Mouse (Mus musculus) ovary, adult 18-20 months (tissue): ENCODE results near the gene Pinlyp.
A peak's percentile ranks its signal among the peaks of the same experiment; 100 is the strongest.

Experiments used
- DNase-seq: peaks from one replicate; pipeline ENCODE4 v3.0.0; 2022; ENCODE audit warnings: low spot score, mixed read lengths

Pinlyp gene

DNA sequence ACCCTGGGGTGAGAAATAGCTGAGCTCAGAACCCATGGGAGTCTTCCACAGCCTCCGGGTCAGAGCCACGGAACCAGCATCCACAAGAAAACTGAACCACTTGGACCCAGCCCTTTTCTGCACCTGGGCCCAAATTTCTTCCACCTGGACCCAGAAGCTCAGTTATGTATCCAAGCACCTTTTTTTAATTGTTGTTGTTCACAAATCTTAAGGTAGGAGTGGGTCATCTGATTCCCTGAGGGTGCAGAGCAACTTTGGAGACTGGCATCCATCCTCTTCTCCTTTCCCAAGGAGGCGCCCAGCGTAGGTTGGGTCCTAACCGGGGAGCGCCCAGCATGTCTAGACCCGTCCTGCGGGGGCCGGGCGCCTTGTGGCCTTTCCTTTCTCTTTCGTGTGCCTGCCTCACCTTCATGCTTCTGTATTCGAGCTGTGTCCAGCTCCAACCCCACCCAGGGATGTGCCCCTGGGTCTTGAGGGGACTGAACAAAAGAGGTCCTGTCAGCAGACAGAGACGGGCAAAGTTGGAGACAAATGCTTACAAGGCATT, at the start of gene Pinlyp, which contains the start of gene Xrcc1:
TSS of gene Pinlyp (minus strand) at position 51 of the 547 bp plus-strand sequence.
TSS of gene Xrcc1 (plus strand) at position 222 of the 547 bp plus-strand sequence.
- no peak for DNase-seq

DNA sequence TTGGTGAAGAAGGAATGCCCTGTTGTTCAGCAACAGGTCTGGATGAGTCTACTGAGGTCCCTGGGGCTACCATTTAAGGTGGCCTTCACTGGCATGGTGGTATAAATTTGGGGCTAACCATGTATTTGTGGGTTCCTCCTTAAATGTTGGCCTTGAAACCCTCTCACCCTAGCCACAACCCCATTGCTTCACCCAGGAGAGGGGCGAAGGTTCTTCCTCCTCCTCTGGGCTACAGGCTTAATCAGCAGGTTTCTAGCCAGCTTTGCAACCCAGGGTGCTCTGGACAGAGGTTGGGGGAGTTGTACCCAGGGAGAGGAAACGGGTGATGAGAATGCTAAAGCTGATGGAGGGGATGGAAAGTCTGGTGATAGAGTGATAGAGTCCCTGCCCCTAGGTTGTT, 49.5 kb upstream of the Pinlyp start:
- no peak for DNase-seq

DNA sequence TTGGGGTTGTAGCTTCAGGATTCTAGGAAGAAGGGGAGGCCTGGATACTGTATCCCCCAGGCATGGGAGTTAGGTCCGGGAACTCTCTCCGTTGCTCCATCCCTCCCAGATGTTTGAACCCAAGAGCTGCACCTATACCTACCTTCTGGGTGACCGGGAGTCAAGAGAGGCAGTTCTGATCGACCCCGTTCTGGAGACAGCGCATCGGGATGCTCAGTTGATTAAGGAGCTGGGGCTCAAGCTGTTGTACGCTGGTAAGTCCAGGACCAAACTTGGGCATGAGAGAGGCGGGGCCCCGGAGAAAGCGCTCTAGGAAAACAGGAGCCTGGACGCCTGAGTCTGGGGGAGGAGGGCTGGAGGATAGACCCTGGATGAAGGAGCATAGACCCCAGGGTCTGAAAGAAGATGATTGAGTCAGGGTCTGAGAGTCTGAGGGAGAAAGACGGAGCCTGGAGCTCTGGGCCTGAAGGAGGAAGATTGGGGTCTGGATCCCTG, 48.4 kb upstream of the Pinlyp start:
- DNase-seq: no peak

DNA sequence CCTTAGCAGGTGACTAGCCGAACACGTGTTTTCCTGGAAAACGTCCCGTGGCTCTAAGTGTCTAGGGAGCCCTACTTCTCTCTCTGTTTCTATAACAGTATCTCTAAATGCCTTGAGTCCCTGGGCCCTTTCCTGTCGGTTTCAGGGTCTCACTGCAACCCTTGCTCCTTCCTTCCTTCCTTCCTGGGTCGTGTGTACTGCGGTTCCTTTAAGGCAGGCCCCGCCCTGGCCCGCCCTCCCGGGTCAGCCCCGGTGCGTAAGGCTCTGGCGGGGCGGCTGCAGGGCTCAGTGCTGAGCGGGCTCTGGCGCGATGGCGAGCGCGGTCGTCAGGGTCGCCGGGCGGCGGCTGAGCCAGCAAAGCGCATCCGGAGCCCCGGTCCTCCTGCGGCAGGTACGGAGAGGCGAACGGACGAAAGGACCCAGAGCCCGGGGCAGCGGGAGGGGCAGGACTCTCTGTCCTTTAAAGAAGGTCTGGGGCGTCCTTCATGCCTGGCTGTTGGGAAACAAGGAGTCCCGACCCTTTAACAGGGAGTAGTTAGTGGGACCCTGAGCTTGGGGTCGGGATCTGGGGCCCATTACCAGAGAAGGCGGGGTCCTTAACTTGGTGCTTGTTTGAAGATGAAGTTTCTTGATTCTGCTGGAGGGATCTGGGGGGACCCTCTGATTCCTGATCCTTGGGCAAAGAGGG, 47.8 kb upstream of the Pinlyp start:
- peak; percentile 71 for DNase-seq

DNA sequence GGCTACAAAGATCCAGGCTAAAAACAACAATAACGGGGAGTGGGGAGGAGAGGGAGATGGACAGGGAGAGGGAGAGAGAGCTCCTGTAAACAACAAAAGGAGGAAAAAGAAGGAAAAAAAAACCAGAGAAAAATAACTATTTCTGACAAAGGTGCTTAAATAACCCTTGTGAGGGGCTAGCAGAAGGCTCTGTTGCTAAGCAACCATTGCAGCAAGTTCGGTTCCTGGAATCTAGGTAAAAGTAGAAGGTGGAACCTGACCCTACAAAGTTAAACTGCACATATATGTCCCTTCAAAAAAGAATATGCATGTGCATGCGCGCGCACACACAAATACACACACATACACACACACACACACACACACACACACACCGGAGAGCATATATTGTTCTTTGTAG, 46.9 kb upstream of the Pinlyp start:
- DNase-seq: no peak

DNA sequence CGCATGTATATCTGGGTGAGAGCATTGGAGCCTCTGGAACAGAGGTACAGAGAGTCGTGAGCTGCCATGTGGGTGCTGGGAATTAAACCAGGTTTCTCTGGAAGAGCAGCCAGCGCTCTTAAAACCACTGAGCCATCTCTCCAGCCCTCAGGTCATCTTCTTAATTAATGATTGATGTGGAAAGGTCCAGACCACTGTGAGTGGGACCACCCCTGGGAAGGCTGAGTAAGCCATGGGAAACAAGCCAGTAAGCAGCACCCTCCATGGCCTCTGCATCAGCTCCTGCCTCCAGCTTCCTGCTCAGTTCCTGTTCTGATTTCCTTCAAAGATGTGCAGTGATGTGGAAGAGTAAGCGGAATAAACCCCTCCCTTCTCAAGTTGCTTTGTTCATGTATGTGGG, 46.2 kb upstream of the Pinlyp start:
- no peak for DNase-seq

GRCm38 (mm10) chr7:24591735-24592134, 45.8 kb upstream of the Pinlyp start:
- DNase-seq: no peak

DNA sequence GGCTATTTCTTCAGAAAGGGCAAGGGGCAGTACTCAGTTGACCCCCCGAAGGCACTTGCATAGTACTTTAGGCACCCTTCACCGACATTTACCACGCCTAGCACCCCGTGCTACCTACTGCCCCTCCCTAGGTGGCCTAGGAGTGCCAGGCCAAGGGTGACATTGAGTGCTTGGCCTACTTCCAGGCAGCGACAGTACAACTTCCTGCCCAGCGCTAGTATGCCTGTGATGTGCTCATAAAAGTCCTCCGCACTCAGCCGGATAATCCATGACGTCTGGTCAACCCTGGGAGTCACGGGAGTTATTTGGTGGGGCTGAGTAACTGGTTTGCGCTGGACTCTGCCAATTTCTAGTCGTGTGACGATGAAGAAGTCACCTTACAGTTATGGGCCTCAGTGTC, 42.4 kb upstream of the Pinlyp start:
- no peak for DNase-seq

- no peak for DNase-seq
Observed at GRCm38 (mm10) chr7:24587330-24588105, 41.6 kb upstream of the Pinlyp start, which contains the start of the genes Ethe1 and Zfp575. Ethe1 (plus strand) TSS chr7:24587543. Zfp575 (minus strand) TSS chr7:24587641.

- no peak for DNase-seq
Observed at GRCm38 (mm10) chr7:24586828-24587227, 40.9 kb upstream of the Pinlyp start.

- no peak for DNase-seq
Observed at GRCm38 (mm10) chr7:24585995-24586394, 40.1 kb upstream of the Pinlyp start.

DNA sequence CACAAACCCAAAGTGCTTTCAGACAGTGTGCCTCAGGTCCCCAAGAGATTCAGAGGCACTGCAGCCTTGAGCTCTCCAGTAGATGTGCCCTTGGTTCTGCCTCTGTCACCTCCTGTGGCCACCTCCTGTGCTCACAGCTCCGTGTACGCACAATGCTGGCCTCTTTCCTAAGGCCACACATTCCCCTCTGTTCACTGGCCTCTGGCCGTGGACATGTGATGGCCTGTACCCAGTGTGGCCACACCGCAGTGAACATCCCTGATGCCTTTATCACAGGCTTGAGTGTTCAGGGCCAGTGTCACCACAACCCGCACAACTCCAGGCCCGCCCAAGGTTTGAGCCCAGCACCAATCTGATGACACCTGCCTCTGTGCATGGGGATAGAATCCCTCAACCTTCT, 39.0 kb upstream of the Pinlyp start:
- DNase-seq: no peak

GRCm38 (mm10) chr7:24577811-24578210, 31.9 kb upstream of the Pinlyp start:
- DNase-seq: no peak

DNA sequence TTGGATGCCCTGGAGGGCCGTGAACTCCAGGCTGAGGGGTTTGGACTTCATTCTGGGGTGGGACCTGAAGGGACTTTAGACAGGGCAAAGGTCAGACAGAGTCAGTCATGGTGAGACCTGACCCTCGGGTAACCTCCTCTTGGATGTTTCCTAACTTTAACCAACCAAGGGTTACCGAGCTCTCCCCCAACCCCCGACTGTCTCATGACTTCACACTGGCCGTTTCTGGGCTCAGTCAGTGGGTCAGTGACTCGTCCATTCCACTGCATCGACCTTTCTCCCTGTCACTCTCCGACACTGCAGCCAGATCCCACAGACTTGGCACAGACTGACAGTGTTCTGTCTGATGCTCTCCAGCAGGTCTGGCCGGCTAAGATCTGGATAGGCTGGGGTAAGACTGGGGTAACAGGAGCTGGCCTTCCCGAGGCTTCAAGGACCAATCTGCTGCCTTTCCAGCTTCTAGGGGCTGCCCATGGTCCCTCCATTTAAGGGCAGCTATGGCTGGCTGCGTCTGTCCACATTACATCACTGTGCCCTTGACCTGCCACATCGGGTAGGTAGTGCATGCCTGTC, 28.4 kb upstream of the Pinlyp start:
- DNase-seq: no peak

GRCm38 (mm10) chr7:24572455-24572854, 26.5 kb upstream of the Pinlyp start:
- DNase-seq: no peak

- no peak for DNase-seq
Observed at GRCm38 (mm10) chr7:24571071-24571470, 25.2 kb upstream of the Pinlyp start.

GRCm38 (mm10) chr7:24568512-24568911, 22.6 kb upstream of the Pinlyp start:
- DNase-seq: no peak

DNA sequence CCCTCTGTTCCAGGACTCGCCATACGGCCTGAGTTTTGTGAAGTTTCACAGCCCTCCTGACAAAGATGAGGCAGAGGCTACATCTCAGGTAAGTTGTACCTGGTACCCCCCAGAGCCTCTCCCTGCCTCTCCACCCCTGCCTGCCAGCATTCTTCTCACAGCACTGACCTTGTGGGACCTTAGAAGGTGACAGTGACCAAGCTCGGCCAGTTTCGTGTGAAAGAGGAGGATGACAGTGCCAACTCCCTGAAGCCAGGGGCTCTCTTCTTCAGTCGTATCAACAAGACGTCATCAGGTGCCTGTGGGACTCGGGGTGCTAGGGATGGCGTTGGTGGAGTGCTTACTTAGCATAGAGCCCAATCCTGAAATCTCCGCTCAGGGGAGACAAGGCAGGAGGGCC, 20.3 kb upstream of the Pinlyp start:
- no peak for DNase-seq

DNA sequence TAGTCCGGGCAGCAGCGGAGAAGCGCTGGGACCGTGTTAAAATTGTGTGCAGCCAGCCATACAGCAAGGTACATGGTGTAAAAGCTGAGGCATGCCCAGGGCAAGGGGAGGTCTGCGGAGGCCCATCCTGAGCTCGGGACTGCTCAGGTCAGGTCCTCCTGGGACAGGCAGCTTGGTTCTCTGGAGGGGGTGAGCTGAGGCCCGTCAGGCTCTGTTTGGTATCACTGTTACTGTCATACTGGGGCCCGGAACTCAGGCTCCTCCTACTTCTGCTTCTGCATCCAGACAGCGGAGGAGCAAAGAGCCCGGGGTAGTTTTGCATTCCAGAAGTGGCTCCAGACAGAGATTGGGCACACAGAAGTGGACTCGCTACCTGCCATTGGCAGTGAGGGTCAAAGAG, 19.7 kb upstream of the Pinlyp start:
- DNase-seq: no peak

- DNase-seq: no peak
Observed at GRCm38 (mm10) chr7:24564607-24565265, 18.8 kb upstream of the Pinlyp start.

DNA sequence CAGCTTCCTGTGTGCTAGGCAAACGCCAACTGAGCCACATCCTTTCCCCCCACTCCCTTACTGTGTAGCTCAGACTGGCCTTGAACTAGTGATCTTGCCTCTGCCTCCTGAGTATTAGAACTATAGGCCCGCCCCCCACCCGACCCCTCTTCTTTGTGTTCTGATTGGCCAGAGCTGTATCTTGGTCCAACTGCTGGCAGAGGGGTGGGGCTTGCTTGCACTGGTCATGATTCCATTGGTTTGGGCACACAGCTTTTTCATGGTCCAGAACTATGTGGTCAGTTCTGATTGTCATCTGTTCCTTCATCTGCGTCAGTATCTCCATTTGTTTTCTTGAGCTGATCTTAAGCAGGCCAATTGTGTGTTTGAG, 17.9 kb upstream of the Pinlyp start:
- no peak for DNase-seq

GRCm38 (mm10) chr7:24563191-24563836, 17.4 kb upstream of the Pinlyp start:
- DNase-seq: no peak
